Mouse (Mus musculus) thymus, adult 2 months (tissue): Measurements from ENCODE around the gene Kcnk1.

ENCODE experiments used
- CTCF ChIP-seq: fragments of 200-500 bp; IDR thresholded peaks from 2 replicates; pipeline ENCODE4 v1.5.1; 2012; ENCODE audit warnings: mild to moderate bottlenecking, control low read depth, low read length, moderate library complexity, borderline replicate concordance; ENCODE audit not compliant: control insufficient read depth, poor library complexity, insufficient read depth; ENCODE audit errors: extremely low read depth
- POLR2A ChIP-seq: fragments of 200-500 bp; IDR thresholded peaks from 2 replicates; pipeline ENCODE4 v1.6.1; 2012; ENCODE audit warnings: mild to moderate bottlenecking, low read length, control low read depth, moderate library complexity; ENCODE audit not compliant: control insufficient read depth, poor library complexity, insufficient read depth; ENCODE audit errors: extremely low read depth

- TF ChIP-seq CTCF (no peak), POLR2A (no peak)
Observed at GRCm38 (mm10) chr8:126072678-126073077, 77.7 kb downstream of the Kcnk1 start.
